Mouse (Mus musculus) ES-Bruce4 (cell line): ENCODE results near the gene Gpr31b.
"Not testable (repeated sequence)": the region's sequence is repeated elsewhere in the genome, so short reads cannot be mapped to it uniquely, and the experiment has no call there.

Experiments used
- CTCF ChIP-seq: IDR thresholded peaks from one replicate; pipeline ENCODE4 v1.8.1; 2011; ENCODE audit warnings: low read depth, low read length
- EP300 ChIP-seq: IDR thresholded peaks from 2 replicates; pipeline ENCODE4 v1.6.1; 2011; ENCODE audit warnings: low read depth, low read length; ENCODE audit not compliant: insufficient read depth
- POLR2A ChIP-seq: IDR thresholded peaks from one replicate; pipeline ENCODE4 v1.8.1; 2011; ENCODE audit warnings: low read length; ENCODE audit not compliant: insufficient read depth

DNA sequence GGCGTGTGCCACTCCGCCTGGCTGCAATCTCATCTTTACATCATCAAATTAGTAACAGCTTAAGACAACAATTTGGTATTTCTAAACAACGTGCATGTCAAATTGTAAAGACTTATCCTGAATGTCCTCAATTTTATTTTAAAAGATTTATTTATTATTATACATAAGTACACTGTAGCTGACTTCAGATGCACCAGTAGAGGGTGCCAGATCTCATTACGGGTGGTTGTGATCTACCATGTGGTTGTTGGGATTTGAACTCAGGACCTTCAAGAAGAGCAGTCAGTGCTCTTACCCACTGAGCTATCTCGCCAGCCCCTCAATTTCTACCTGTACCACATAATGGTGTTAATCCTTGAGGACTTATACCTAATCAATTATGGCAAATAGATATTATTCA is 49.9 kb downstream of the Gpr31b start:
- TF ChIP-seq CTCF, POLR2A, EP300: not testable (repeated sequence)
